Mouse (Mus musculus) left cerebral cortex, adult 9 months (tissue): ENCODE data around the gene Prdm1.

ENCODE experiments used
- DNase-seq, 2 experiments: peaks; one replicate each; pipeline ENCODE4 v3.0.0; 2022; ENCODE audit warnings: low spot score in 2 of 2

Prdm1 gene

GRCm38 (mm10) chr10:44492815-44493525 lies 35.3 kb downstream of the Prdm1 start:
- DNase-seq, result no peak

GRCm38 (mm10) chr10:44490899-44491422 lies 37.3 kb downstream of the Prdm1 start:
- DNase-seq, result no peak

DNA sequence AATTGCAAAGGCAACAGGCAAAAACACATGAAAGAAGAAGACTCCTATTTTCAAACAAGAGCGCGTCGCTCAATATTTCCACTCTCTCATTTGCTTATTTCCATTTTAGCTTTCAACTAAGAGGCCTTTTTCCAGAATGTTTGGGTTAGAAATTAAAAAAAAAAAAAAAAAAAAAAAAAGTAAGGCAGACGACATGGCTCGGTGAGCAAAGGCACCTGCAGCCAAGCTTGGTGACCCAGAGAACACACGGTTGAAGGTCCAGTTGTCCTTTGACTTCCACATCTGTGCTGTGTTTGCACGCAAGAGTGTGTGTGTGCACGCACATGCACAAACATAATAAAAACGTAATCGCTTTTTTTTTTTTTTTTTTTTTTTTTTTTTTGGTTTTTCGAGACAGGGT lies 41.2 kb downstream of the Prdm1 start:
- no peak for DNase-seq

DNA sequence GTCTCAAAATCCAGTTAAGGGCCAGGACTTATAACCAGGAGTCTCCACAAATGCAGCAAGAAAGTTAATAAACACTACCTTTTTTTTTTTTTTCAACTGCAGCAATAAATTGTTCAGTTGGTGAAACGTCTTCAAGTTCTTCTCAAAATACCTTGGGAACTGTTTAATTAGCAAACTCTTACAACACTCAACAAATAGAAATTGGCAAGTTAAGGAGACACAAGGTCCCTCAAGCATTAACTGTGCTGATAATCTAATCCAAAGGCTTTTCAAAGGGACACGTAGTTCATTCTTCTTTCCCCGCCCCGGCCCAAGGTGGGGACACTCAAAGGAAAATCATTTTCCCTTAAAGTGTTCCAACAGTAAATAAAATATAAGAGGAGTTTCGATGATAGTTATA lies 44.2 kb downstream of the Prdm1 start:
- no peak for DNase-seq

DNA sequence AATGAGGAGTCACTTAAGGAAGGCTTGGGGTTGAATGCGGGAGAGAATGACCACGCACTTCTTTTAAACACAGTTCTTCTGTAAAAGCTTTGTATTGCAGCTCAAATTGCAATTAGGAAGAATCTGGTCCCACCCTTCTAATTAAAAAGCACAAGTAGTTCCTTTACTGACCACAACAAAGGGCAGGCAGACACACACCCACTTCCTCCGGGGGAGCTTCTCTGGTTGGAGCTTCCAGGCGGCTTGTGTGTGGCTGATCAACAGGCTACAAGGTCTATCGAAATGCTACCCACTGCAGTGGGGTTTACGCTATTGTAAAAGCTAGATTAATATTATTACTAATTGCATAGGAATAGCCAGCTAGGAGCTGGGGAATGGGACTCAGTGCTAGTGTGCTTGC lies 45.2 kb downstream of the Prdm1 start:
- no peak for DNase-seq

DNA sequence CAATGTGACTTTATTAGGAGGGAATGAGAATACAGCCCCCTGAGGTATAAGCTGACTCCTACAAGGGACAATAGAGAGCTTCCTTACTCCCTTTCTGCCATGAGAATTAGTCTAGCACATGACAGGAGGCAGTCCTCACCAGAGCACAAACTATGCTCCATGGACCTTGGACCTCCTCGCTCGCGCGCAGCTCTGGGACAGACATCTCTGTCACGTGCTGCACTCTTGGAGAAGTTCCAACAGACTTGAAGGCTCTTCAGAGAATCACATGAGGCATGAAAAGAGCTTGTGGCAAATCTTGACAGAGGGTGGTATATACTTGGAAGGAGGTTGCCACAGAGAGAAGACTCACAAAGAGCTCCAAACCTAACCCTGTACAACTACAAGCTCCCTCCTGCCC lies 46.9 kb downstream of the Prdm1 start:
- DNase-seq, result no peak

DNA sequence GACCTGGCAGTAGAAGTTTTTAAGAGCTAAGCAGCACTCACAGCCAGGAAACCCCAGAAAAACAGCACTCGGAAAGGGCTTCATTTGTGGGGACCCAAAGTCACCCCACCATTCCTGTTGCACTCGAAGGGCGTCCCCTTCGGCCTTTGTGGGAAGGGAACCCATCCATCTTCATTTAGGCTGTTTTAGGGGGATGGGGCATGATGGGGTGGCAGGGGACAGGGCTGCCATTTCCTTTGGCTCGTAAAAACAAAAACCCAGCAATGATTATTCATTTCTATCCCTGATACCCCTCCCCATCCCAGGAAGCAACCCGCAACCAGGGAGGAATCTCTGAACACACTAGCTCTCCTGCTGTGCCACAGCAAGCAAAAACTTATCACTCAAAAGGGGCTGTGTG lies 49.0 kb downstream of the Prdm1 start:
- DNase-seq, result no peak

- no peak for DNase-seq
Measured at GRCm38 (mm10) chr10:44478091-44478490, 50.2 kb downstream of the Prdm1 start.

GRCm38 (mm10) chr10:44477240-44477639 lies 51.1 kb downstream of the Prdm1 start:
- DNase-seq, result no peak

DNA sequence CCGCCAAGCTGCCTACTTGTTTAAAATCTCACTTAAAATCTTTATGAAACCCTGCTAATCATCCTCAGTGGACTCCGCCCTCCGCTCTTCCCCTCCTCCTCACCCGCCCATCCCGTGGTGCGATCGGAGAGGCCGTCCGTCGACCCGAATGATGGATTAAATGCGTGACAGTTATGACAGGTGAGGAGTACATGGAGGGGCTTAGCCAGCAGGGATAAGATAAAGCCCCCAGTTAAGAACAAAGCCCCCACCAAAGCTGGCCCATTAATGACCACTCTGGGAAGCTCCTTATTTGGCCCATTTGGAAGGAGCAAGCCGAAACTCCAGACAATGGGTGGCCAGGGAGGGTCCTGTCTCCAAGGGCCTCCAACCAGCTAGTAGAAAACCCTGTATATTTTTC lies 51.8 kb downstream of the Prdm1 start:
- DNase-seq, result no peak

DNA sequence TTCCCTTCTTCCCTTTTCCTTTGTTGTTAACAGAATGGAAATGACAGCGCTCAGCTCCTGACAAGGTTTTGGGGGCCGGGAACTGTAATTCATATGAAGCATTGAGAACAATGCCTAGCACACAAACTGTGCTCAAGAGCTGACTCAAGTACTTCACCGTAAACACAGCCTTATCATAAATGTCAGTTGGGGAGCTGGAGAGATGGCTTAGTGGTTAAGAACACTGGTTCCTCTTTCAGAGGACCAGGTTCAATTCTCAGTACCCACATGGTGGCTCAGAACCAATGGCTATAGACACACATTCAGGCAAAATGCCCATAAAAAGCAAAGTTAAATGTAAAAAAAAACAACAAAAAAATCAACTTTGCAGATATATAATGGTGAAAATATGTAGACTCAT lies 52.9 kb downstream of the Prdm1 start:
- DNase-seq, result no peak

DNA sequence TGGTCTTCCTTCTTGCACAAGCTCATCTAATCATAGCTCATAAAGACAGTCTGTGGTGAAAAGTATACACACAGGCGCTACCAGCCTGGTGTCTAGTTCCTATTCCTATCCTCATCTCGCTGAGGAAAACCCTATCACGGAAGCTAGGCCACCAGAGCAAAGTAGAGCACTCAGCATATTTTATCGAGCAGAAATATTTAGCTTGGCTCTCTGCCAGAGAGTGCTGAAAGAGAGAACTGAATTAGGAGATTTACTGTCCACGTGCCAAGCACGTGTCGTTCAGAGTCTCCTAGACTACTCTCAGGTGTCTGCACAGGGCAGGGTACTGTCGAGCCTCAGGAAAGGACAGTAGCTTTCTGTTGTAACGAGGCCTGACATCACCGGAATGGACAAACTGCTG lies 54.0 kb downstream of the Prdm1 start:
- DNase-seq, result no peak

DNA sequence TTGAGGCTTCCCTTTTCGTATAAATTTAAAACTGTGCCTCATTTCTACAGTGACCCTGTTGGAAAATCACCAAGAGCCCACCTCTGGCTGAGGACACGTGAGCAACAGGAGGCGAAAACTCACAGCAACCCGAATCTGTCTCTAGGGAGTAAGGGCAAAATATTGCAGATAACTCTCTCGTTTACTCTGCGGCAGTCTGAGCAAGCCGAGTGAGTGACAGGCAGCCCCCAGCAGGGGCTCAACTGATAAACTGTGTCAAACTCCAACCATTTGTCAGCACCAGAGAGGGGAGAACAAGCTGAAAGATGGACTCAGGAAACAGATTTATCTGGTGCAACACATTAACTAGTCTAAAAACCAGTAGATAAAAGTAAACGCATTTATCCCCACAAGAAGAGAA lies 62.7 kb downstream of the Prdm1 start:
- DNase-seq, result no peak

- DNase-seq, result no peak
Measured at GRCm38 (mm10) chr10:44464563-44464962, 63.7 kb downstream of the Prdm1 start.

GRCm38 (mm10) chr10:44463856-44464255 lies 64.4 kb downstream of the Prdm1 start:
- no peak for DNase-seq

DNA sequence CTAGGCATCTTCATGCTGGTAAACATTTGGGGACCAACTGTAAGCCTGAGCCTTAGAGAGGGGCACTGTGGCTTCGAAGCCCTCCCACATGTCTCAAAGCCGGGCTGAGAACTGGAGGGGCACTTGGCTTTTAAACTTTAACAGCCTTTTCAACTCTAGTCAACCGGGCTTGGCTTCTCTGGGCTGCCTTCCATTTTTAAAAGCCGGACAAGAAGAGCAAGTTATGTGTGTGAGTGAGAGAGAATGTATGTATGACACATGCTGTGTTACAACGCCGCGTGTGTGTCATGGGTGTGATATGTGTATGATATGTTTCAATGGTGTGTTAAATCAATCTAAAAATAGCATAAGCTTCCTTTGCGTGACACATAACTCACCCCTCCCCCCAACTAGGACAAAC lies 66.0 kb downstream of the Prdm1 start:
- no peak for DNase-seq

GRCm38 (mm10) chr10:44461063-44461462 lies 67.2 kb downstream of the Prdm1 start:
- DNase-seq, result no peak

- no peak for DNase-seq
Measured at GRCm38 (mm10) chr10:44460095-44460810, 68.0 kb downstream of the Prdm1 start.

DNA sequence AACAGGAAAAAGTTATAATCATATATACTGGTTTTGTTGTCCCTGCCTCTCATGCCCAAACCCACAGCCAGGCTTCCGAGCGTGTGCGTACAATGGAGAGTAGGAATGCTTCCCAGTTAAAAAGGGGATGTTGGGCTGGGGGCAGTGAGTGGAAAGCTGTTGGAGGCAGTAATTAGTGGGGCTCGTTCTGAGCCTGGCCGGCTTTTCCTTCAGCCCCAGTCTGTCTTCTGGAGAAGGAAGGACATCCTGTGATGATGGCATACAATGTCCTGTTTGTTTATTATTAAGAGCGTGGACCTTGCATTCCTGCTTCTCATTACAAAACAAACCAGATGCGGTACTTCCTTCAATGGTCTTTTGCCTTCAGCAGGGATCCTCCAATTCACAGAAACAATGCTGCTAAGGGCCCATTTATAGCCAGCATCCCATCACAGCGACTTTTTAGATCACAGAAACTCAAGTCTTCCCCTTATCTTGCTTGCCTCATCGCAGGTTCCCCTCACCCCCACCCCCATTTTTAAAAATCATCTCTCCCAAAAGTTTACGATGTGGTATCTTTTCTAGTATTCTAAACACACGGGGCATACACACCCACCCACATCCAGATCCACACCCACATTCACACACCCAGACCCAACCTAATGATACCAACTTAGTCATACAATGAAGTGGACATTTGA lies 68.8 kb downstream of the Prdm1 start:
- no peak for DNase-seq

DNA sequence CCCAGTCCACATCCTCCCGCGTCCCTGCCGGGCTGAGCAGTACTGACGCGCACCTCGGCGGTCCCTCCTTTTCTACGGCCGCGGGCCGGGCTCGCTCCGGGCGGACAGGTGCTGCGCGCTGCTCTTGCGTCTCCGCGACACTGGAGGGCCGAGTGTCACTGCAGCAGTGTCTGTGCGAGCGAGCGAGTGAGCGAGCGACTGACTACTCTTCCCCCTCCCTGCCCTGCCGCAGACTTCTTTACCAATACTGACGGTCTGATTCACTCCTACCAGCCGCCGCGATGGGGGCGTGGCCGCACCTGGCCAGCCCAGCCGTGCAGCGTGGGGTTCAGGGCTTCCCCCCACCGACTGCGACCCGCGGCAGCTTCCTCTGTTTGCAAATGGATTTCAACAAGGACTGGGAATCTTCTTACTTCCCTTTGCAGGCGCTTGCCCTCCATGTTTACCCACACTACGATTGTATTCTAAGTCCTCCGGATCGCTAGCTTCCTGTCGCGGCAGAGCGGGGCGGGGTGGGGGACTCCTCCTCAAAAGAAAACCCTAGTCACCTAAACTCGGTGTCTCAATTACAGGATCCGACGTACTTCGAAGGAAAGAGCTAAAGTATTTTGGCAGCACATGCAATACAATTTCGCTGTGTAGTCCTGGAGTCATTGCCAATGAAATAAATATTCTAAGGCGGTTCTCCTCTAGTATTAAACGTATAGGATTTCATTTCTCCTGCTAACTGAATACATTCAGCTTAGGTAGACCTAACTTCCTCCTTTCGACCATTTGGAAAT lies 69.6 kb downstream of the Prdm1 start:
- peak in 1 of 2 experiments; percentile 45 for DNase-seq

DNA sequence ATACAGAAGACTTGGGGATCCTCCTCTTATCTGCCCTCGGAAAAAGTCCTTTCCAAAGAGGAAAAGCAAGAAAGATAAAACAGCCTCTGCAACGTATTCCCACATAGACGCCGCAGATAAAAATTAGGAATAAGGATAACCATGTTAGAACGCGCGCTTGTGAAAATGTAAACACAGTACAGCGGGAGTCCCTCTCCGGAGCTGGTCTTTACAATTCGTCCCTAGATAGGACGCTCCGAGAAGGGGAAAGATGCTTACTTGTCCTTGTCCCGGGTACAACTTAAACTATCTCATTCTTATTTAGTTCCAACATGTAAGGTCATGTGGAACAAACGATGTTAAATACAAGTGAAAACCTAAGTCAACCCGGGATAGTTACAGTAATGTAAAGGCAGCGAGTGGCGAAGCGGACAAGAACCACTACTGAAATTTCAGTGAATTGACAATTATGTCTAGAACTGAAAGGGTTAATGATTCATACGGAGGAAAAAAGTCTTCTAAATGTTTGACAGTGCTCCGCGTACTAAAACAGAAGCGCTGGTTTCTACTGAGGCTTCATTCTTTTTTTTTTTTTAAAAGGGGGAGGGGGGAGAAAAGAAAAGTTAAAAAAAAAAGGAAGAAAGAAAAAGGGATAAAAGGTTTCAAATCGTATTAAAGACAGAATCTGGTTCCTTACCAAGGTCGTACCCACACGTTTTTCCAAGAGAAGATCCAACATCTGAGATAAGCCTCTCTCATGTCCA lies 70.3 kb downstream of the Prdm1 start:
- no peak for DNase-seq
